ENCODE assay signal across 8 mouse cellular contexts in the genomic region with DNA sequence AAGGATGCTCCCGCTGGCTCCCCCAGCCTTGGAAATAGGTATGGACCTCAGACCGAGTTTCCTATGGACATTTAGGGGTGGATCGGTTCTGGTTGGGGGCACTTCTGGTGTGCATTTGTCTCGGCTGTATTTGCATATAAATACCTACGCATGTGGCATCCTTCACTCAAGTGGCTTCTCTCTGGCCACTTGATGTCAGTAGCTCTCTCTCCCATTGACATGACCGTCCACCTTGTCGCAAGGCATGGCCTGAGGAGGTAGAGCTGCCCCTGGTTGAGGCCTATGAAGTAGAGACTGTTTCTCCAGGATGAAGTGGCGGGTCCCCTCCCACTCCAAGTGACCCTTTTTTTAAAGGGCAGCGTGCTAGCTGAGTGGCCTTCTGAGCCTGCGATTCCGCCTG.
DNase-seq lines count a peak whose midpoint lies in the region; ATAC-seq lines count a peak whose summit lies in the region.
"Had no signal": no experiment of that assay in that cellular context is flagged by ENCODE, and none has a peak within 500 bp of the region (broad histone marks: within the 10 kb centered on the region; RNA-seq: fewer than 3 reads in every experiment).

No protein-coding gene starts in this region.

- no peak overlapping the region for H3K9ac ChIP-seq in kidney, embryonic 15.5 days
- no peak overlapping the region for H3K9ac ChIP-seq in embryonic facial prominence, embryonic 12.5 days
- H3K9ac ChIP-seq in midbrain, embryonic 15.5 days: no peak overlapping the region
- H3K9ac ChIP-seq: liver, embryonic 12.5 days had no signal

- H3K9me3 ChIP-seq in kidney, embryonic 15.5 days (replicated peaks): no peaks in the 10 kb centered on the region
- no peaks in the 10 kb centered on the region for H3K9me3 ChIP-seq in embryonic facial prominence, embryonic 12.5 days
- no peaks in the 10 kb centered on the region for H3K9me3 ChIP-seq in midbrain, embryonic 15.5 days
- H3K9me3 ChIP-seq: liver, embryonic 12.5 days had no signal

- H3K4me1 ChIP-seq in kidney, embryonic 15.5 days: peaks cover 72% of the 10 kb centered on the region
- peaks cover 93% of the 10 kb centered on the region for H3K4me1 ChIP-seq in embryonic facial prominence, embryonic 12.5 days
- H3K4me1 ChIP-seq in midbrain, embryonic 15.5 days: peaks cover 93% of the 10 kb centered on the region

- no peak for ATAC-seq in kidney, embryonic 15.5 days (replicated peaks; ENCODE audit: low FRiP score)
- ATAC-seq in embryonic facial prominence, embryonic 12.5 days (ENCODE audit: insufficient number of reproducible peaks, insufficient read depth, low FRiP score, low TSS enrichment): no peak
- ATAC-seq in midbrain, embryonic 15.5 days (replicated peaks): no peak
- ATAC-seq: liver, embryonic 12.5 days had no signal

- H3K4me3 ChIP-seq in kidney, embryonic 15.5 days (replicated peaks): no peak overlapping the region
- no peak overlapping the region for H3K4me3 ChIP-seq in embryonic facial prominence, embryonic 12.5 days
- no peak overlapping the region for H3K4me3 ChIP-seq in midbrain, embryonic 15.5 days
- H3K4me3 ChIP-seq: liver, embryonic 12.5 days had no signal

- no peak for DNase-seq in kidney, adult 11 months
- peak; percentile 53 for DNase-seq in ES-CJ7 (ENCODE audit: low read depth, low spot score)
- DNase-seq in left cerebral cortex, postnatal 10 days (ENCODE audit: extremely low spot score in 1 of 2, low spot score in 2 of 2): no peak
- DNase-seq in testis, postnatal 10 days (ENCODE audit: low spot score): no peak

- intact Hi-C loops in left cerebral cortex, postnatal 10 days (cut with DNase I): no loop called here

- H3K27me3 ChIP-seq in kidney, embryonic 15.5 days: no peaks in the 10 kb centered on the region
- H3K27me3 ChIP-seq in embryonic facial prominence, embryonic 12.5 days: no peaks in the 10 kb centered on the region
- H3K27me3 ChIP-seq in midbrain, embryonic 15.5 days (replicated peaks): no peaks in the 10 kb centered on the region

- WGBS in kidney, embryonic 15.5 days: 68% methylated on average over 11 of the region's 11 CpGs
- 42% methylated on average over 11 of the region's 11 CpGs for WGBS in embryonic facial prominence, embryonic 12.5 days
- 30% methylated on average over 11 of the region's 11 CpGs for WGBS in midbrain, embryonic 15.5 days

- no peaks in the 10 kb centered on the region for H3K36me3 ChIP-seq in kidney, embryonic 15.5 days
- no peaks in the 10 kb centered on the region for H3K36me3 ChIP-seq in embryonic facial prominence, embryonic 12.5 days
- H3K36me3 ChIP-seq in midbrain, embryonic 15.5 days (replicated peaks): no peaks in the 10 kb centered on the region
- H3K36me3 ChIP-seq: liver, embryonic 12.5 days had no signal

- no peak overlapping the region for H3K4me2 ChIP-seq in kidney, embryonic 15.5 days
- 0 out of 2 replicates have a peak overlapping the region, but pooled peaks have one; percentile 9 for H3K4me2 ChIP-seq in embryonic facial prominence, embryonic 12.5 days (replicated peaks)
- peak overlapping the region; percentile 1 for H3K4me2 ChIP-seq in midbrain, embryonic 15.5 days

- peak overlapping the region; percentile 73; the same call in 1 of the 2 replicates for H3K27ac ChIP-seq in kidney, embryonic 15.5 days
- H3K27ac ChIP-seq in embryonic facial prominence, embryonic 12.5 days: 0 out of 2 replicates have a peak overlapping the region, but pooled peaks have one; percentile 63
- no peak overlapping the region for H3K27ac ChIP-seq in midbrain, embryonic 15.5 days
- H3K27ac ChIP-seq: liver, embryonic 12.5 days had no signal
